Mouse (Mus musculus): ENCODE measurements around the gene Gm20823.
"Not testable (repeated sequence)": the region's sequence is repeated elsewhere in the genome, so short reads cannot be mapped to it uniquely, and the experiment has no call there.

Gm20823 gene

DNA sequence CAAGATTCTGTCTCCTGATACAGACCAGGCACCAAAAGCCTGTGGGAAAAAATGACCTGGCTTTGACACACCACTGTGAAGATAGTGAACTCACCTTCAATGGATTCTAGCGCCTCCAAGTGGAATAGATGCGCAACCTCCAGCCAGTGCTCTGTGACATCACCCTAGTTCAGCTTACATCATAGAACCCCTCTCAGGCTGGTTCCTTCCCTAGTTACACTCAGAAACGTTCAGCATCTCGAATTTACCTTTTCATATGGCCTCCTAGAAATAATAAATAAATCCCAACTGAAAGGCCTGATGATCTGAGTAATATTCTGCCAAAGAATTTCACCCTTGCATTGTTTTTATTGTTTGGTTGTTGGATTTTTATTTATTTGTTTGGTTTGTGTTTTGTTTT, at the start of gene Gm20823:
Gene Gm20823, minus strand, starts transcription at position 101 of the 400 bp plus-strand sequence.
- DNase-seq (ENCODE audit: low spot score): not testable (repeated sequence)

All from c-Kit-positive CD71-positive TER-119-positive erythroid progenitor cells, embryonic 14.5 days (primary cell).